Mouse (Mus musculus) frontal cortex, postnatal 36 days (tissue): Measurements from ENCODE around the gene Rfx8.

Experiments
- DNase-seq, 2 experiments: peaks; one replicate each; pipeline ENCODE4 v3.0.0; 2022; ENCODE audit warnings: low spot score in 2 of 2

Gene Rfx8

GRCm38 (mm10) chr1:39648584-39648983, 72.2 kb downstream of the Rfx8 start:
- no peak for DNase-seq

DNA sequence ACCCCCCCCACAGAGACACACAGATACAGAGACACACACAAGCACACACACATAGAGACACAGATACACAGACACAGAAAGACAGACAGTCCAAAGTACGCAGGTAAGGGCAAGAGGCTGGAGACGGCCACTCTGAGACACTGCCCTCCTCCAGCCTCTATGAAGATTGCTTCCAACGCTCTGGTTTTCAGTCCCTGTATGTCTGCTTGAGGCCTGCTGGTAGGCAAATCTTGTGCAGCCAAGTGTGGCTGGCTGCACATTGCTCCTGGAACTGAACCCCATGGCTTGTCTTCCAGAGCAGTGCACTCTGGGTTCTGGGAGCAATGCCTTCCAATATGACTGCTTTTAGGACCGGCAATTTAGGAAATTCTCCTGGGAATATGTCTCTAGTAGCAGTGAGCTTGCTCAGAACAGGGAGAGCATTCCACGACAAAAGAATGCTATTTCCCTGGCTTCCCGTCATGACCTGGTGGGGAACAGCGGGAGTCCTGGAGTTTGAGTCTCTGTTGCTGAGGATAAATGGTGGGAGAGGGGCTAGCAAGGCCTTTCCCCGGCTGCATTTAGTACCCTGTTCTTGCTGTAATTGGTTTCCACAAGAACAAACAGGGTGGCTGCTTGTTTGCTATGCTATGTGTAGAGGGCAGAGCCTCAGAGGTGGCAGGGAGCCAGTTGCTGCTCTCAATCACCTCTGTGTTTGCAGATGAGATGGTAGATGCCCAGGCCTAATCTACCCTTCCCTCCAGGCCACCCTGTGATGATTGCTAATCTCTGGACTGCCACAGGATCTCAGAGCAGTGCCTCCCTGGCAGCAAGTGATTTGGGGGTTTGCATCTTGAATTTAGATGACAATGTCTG, 74.7 kb downstream of the Rfx8 start:
- DNase-seq: no peak

DNA sequence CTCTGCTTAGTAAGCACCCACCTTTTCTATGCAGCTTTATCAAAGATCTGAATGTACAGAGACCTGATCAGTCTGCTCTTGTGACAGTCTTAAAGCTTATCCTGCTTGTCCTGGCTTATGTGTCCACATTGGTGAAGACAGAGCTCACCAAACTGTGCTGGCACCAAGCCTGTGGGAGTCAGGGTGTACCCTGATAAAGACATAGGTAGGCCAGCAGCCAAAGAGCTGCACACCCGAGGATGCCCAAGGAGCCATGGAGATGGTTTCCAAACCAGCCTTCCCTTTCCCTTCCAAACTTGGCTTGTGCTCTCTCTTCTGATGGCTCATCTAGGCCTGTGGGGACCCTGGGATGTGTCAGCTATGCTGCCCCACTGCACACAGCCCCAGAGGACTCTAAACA, 76.5 kb downstream of the Rfx8 start:
- DNase-seq: no peak

- no peak for DNase-seq
Measured at GRCm38 (mm10) chr1:39641667-39642066, 79.1 kb downstream of the Rfx8 start.

- peak in 1 of 2 experiments; percentile 63 for DNase-seq
Measured at GRCm38 (mm10) chr1:39637139-39637538, 83.7 kb downstream of the Rfx8 start.

DNA sequence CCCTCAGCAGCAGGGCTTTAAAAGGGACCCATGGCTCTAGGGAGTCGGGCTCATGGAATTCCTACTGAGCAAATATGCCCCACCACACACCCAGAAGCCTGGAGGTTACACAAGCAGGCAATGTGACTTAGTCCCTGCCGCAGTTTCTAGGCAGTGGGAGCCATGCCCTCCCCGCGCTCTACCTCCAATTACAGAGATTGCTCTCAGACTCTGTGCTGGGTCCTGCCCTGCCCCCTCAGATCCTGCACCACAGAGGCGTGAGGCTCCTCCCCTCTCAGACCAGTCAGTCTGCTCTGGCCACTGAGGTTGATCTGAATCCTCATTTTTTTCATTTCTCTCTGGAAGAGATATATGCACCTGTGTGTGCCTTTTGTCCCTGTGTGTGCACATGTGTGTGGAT, 84.1 kb downstream of the Rfx8 start:
- no peak for DNase-seq

GRCm38 (mm10) chr1:39636196-39636595, 84.6 kb downstream of the Rfx8 start:
- no peak for DNase-seq

GRCm38 (mm10) chr1:39628606-39629005, 92.2 kb downstream of the Rfx8 start:
- no peak for DNase-seq

GRCm38 (mm10) chr1:39625491-39625890, 95.3 kb downstream of the Rfx8 start:
- no peak for DNase-seq

DNA sequence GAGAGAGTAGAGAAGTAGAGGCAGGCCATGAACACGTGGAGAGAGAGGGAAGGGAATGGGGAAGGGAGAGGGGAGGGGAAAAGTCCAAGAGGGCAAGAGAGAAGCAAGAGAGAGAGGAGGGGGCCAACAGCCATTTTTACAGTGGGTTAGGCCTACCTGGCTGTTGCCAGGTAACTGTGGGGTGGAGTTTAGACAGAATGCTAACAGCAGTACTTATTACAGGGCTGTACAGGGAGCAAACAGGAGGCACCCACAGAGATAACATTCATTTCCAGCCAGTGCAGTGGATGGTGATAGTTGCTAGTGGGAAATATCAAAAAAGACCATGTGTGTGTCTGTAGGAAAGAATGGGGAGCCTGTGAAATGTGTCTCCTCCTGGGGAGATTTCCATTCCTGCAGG, 97.1 kb downstream of the Rfx8 start:
- no peak for DNase-seq

DNA sequence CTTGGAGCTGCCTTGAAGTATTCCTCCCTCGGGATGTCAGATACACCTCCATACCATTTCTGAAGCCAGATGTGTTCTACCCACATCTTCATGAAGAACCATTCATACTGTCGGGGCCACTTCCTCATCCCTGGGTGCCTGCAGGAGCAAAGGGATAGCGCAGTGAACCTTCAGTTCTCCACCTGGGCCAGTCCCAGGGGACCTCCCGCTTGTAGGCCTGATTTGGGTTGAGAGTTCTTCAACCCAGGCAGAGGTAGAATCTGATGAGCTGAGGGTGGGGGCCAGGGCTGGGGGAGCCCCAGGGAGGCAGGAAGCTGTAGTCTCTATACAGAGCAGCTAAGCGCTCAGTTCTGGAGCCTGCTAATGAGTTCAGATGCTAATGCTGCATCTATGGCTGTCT, 97.7 kb downstream of the Rfx8 start:
- DNase-seq: no peak

DNA sequence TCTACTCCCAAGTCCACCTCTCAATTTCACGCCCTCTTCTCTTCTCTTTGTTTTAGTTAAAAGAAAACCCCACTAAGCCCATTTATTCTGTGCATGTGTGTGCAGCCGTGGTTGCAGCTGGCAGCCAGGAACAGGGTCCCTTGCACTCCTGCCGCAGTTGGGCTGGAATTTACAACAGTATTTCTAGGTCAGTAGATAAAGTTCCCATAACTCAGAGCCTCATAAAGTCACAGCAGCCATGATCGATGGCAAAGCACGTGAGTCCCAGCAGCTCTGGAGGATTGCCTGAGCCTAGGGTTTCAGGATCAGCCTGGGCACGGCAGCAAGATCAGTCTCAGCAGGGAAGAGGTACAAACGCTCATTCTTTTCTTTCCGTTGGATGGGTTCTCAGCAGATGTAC, 102.3 kb downstream of the Rfx8 start:
- DNase-seq: no peak

GRCm38 (mm10) chr1:39615526-39615925, 105.3 kb downstream of the Rfx8 start:
- DNase-seq: no peak
